Mouse (Mus musculus) testis, adult 2 months (tissue): ENCODE results near the gene Cntnap5a. TPM values are rescaled to one million over a fixed set of nuclear protein-coding genes. Genes with fewer than 3 reads are reported as not detected.

Experiments
- H3K27ac ChIP-seq: fragments of 200-500 bp; 2 replicates; pipeline ENCODE4 v1.5.1; 2012; ENCODE audit warnings: low read depth, low read length; ENCODE audit not compliant: control insufficient read depth, insufficient read depth
- H3K27me3 ChIP-seq: fragments of 200-500 bp; 2 replicates; pipeline ENCODE4 v1.6.1; 2012; ENCODE audit warnings: mild to moderate bottlenecking, low read length, moderate library complexity; ENCODE audit not compliant: control insufficient read depth, insufficient read depth
- H3K36me3 ChIP-seq: fragments of 200-500 bp; 2 replicates; pipeline ENCODE4 v1.6.1; 2012; ENCODE audit warnings: mild to moderate bottlenecking, low read length; ENCODE audit not compliant: control insufficient read depth, insufficient read depth
- H3K4me1 ChIP-seq: fragments of 200-500 bp; 2 replicates; pipeline ENCODE4 v1.6.1; 2012; ENCODE audit warnings: low read length; ENCODE audit not compliant: control insufficient read depth, insufficient read depth
- H3K4me3 ChIP-seq: fragments of 200-500 bp; 2 replicates; pipeline ENCODE4 v1.5.1; 2012; ENCODE audit warnings: low read depth, mild to moderate bottlenecking, low read length, moderate library complexity, mixed read lengths; ENCODE audit not compliant: control insufficient read depth
- CTCF ChIP-seq: fragments of 200-500 bp; IDR thresholded peaks from 2 replicates; pipeline ENCODE4 v1.5.1; 2012; ENCODE audit warnings: low read depth, mild to moderate bottlenecking, inconsistent platforms, low read length, moderate library complexity; ENCODE audit not compliant: control insufficient read depth, insufficient read depth, insufficient replicate concordance
- POLR2A ChIP-seq: fragments of 200-500 bp; IDR thresholded peaks from 2 replicates; pipeline ENCODE4 v1.6.1; 2012; ENCODE audit warnings: low read depth, mild to moderate bottlenecking, inconsistent platforms, low read length, moderate library complexity; ENCODE audit not compliant: control insufficient read depth
- polyA plus RNA-seq: library from polyadenylated mRNA; depleted of rRNA; stranded (reverse); fragments of >200 nt; gene quantifications from 2 replicates; pipeline ENCODE4 v1.2.3, GENCODE M21; 2012

The Cntnap5a gene
- polyA plus RNA-seq, 1 experiment: 0.31 TPM

- TF ChIP-seq CTCF (no peak), POLR2A (no peak)
- no peak overlapping the region for H3K4me3 ChIP-seq
- H3K36me3 ChIP-seq: no peaks in the 10 kb centered on the region
- H3K27ac ChIP-seq: no peak overlapping the region
- no peaks in the 10 kb centered on the region for H3K4me1 ChIP-seq
- no peaks in the 10 kb centered on the region for H3K27me3 ChIP-seq
Observed at GRCm38 (mm10) chr1:115945892-115946291, 261.3 kb downstream of the Cntnap5a start.

DNA sequence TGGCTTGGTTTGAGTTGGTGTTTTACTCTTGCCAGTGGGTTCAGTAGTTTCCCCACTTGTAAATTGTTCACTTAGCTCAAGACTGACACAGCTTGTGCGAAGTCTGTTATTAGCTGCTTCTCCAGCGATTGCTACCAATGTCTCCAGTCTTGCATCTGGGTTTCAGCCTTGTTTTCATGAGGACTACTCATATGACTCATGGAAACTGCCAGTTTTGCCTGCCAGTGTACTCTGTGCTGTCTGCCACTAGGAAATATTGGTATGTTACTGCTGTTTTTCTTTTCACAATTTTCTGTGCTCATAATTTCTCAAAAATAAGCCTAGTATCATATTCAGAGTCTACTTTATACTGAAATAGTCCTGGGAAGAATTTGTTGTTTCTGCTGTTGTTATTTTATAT is 272.0 kb downstream of the Cntnap5a start:
- Histone ChIP-seq H3K27ac (no peak overlapping the region), H3K36me3 (no peaks in the 10 kb centered on the region), H3K4me3 (no peak overlapping the region), H3K4me1 (no peaks in the 10 kb centered on the region), H3K27me3 (no peaks in the 10 kb centered on the region)
- TF ChIP-seq CTCF (no peak), POLR2A (no peak)

DNA sequence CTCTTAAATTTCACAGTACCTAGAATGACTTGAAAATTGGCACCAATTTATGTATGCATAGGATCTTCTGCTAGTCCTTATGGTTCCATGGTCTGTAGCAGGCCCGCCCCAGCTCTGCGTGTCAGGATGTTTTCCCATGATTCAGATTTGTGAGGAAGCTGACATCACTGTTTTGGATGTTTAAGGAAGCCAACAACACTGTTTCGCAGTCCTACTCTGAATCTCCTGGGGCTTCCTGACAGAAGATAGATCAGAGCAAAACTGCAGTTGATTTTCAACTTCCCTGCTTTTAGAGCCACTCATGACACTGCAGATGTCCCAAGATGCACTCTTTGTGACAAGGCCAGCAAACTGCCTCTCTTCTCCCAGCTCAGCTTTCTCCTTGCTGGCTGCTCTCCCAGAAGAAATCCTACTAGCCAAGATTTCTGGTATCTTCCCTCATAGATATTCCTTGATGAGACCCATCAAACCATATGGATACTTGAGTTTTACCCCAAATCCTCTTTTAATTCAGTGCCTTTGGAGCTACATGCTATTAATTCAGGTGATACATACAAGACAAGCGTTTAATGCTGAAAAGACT is 280.5 kb downstream of the Cntnap5a start:
- H3K27ac ChIP-seq: no peak overlapping the region
- H3K27me3 ChIP-seq: no peaks in the 10 kb centered on the region
- no peaks in the 10 kb centered on the region for H3K36me3 ChIP-seq
- no peak for TF ChIP-seq CTCF
- TF ChIP-seq POLR2A: no peak
- no peak overlapping the region for H3K4me3 ChIP-seq
- H3K4me1 ChIP-seq: no peaks in the 10 kb centered on the region

DNA sequence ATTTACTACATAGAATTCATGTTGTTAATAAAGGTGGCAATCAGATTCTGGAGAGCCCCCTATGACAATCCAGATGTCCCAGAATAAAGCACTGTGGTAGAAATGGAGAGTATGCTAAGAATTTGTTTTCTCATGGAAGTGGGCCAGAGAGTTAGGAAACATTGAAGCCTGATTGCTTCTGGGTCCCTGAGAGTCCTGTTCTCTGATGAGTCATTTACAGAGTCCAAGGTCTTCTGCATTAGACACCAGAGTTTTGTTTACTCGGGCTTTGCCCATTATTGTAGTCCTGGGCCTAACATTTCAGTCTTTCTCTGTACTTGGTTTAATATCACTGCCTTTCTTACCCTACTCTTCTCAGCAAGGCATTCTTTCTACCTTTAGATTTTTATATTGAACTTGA is 305.6 kb downstream of the Cntnap5a start:
- TF ChIP-seq POLR2A (no peak), CTCF (no peak)

GRCm38 (mm10) chr1:116015768-116016167 is 331.2 kb downstream of the Cntnap5a start:
- no peak overlapping the region for H3K27ac ChIP-seq
- no peaks in the 10 kb centered on the region for H3K36me3 ChIP-seq
- no peak overlapping the region for H3K4me3 ChIP-seq
- H3K4me1 ChIP-seq: no peaks in the 10 kb centered on the region
- no peak for TF ChIP-seq CTCF
- no peak for TF ChIP-seq POLR2A
- no peaks in the 10 kb centered on the region for H3K27me3 ChIP-seq

More for the DNA sequence above, 305.6 kb downstream of the Cntnap5a start:
- no peaks in the 10 kb centered on the region for H3K27me3 ChIP-seq
- H3K4me3 ChIP-seq: no peak overlapping the region
- H3K4me1 ChIP-seq: no peaks in the 10 kb centered on the region
- H3K36me3 ChIP-seq: no peaks in the 10 kb centered on the region
- H3K27ac ChIP-seq: no peak overlapping the region

- no peak overlapping the region for H3K27ac ChIP-seq
- no peaks in the 10 kb centered on the region for H3K4me1 ChIP-seq
- no peak for TF ChIP-seq POLR2A
- TF ChIP-seq CTCF: no peak
- H3K4me3 ChIP-seq: no peak overlapping the region
- H3K27me3 ChIP-seq: no peaks in the 10 kb centered on the region
- H3K36me3 ChIP-seq: no peaks in the 10 kb centered on the region
Observed at GRCm38 (mm10) chr1:116029653-116030052, 345.1 kb downstream of the Cntnap5a start.

DNA sequence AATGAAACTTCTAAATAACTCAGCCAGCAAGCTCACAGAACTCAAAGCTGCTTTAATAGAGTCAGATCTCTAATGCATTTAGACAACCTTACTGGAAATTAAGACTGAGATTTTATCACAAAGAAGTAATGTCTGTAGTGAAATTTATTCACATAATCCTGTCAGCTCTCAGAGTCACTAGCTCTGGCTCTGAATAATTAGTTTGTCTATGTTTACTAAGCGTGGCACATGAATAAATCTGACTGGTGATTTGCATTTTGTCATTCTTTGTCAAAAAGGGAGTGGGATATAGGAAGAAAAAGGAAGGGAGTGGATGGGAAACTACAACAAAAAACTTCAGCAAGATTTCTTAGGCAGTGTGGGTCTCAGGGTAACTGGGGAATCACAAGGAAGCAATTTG is 351.3 kb downstream of the Cntnap5a start:
- Histone ChIP-seq H3K4me1 (no peaks in the 10 kb centered on the region), H3K27ac (no peak overlapping the region), H3K36me3 (no peaks in the 10 kb centered on the region), H3K4me3 (no peak overlapping the region), H3K27me3 (no peaks in the 10 kb centered on the region)
- TF ChIP-seq POLR2A (no peak), CTCF (no peak)
